Mouse (Mus musculus): ENCODE data around the gene Olfr15. TPM values are rescaled to one million over a fixed set of nuclear protein-coding genes. Genes with fewer than 3 reads are reported as not detected.

Gene Olfr15
- not detected for polyA plus RNA-seq (2014; fragmentation: Illumina TruSeq; extraction: RNeasy Lipid Tissue Mini Kit (QIAGEN cat#74804); ENCODE audit: low read depth, low replicate concordance)

DNA sequence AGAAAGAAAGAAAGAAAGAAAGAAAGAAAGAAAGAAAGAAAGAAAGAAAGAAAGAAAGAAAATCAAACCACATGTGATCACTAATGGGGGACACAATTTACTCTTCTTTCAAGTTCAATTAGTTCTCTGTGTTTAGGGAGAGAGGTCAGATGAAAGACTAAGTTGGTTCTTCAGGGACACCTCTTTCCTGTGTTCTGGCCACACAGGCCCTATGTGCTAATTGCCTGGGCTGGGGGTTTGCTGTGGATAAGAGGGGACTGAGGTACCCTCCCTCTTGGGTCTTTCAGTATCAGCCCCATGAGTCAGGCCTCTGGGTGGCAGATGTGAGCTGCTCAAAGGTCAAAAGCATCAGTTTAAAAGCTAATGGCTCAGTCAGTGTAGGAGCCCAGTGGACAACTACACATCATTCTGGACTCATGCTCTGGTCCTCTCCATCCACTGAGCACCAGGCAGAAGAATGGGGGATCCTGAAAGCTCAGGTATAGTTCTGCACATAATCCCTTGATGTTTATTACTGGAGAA, at the start of gene Olfr15:
Gene Olfr15 (plus strand): TSS at position 291 of the 522 bp plus-strand sequence.

DNA sequence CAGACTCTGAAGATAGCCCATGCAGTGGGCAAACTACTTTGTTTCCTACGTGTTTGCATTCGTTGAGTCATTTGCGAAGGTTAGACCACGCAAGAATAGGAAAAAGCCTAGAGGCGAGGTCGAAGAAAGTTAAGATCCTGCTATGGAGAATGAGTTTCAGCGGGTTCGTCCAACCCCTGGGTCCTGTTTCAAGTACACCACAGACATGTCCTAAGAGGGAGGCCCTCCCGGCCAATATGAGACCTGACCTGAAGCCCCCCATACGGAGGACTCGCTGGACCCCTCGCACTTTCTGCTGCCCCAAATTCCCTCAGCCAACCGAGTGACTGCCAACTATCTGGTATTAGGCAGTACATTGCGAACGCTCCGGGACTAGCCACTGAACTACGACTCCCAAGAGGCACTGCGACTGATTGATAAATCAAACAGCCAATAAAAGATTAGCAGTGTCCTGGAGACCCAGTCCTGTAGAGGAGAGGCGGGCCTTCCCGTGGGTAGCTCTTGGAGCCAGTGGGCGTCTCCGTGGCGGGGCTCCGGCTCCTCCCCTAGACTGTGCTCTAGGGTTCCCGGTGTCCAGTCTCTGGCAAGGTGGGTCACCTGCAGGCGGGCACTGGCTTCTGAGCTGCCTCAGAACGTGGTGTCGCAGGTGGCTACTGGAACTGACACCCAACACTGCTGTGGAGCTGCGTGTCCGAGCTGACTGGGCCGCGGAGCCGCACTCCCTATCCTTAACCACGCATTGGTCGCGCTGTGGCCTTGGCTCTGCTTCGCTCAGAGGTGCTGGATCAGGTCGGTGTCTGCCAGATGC, 16.2 kb downstream of the Olfr15 start, which contains the start of gene Zfp174:
Gene Zfp174 (plus strand): TSS at position 558 of the 808 bp plus-strand sequence.

DNA sequence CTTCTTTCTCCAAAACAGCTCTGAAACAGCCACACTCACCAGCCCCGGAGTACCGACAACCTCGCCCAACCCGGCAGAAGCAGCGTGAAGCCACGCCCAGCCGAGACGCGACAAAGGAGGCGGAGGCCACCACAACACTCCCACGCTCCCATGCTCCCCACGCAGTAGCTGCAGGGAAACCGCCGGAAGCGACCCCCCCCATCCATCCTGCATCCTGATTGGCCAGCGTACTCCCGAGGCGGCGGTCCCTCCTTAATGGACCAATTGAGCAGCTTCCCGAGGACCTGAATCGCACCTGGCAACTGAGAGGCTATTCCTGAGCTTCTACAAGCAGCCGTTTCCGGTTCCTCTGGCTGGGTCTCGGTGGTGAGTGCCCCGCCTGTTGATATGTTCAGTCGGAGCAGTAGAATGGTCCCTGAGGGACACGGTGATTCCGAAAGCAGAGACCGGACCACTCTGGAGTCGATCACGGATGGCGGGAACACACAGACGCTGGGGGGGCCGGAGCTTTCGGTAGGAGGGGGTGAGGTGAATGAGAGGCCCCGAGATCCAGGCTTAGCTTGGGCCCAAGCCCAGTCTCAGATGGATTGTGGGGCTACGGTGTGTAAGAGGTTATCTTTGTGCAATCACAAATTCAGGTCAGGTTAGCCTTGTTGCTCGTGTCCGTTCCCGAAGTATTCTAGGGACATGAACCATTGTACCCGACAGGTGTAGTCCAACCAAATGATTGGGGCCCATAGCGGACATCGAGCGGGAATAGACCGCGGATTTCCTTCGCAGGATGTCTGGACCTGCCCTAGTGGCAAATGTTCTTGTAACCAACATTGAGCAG, 41.8 kb downstream of the Olfr15 start, which contains the start of gene Naa60:
Gene Naa60 (plus strand): TSS at position 160 of the 832 bp plus-strand sequence.

DNA sequence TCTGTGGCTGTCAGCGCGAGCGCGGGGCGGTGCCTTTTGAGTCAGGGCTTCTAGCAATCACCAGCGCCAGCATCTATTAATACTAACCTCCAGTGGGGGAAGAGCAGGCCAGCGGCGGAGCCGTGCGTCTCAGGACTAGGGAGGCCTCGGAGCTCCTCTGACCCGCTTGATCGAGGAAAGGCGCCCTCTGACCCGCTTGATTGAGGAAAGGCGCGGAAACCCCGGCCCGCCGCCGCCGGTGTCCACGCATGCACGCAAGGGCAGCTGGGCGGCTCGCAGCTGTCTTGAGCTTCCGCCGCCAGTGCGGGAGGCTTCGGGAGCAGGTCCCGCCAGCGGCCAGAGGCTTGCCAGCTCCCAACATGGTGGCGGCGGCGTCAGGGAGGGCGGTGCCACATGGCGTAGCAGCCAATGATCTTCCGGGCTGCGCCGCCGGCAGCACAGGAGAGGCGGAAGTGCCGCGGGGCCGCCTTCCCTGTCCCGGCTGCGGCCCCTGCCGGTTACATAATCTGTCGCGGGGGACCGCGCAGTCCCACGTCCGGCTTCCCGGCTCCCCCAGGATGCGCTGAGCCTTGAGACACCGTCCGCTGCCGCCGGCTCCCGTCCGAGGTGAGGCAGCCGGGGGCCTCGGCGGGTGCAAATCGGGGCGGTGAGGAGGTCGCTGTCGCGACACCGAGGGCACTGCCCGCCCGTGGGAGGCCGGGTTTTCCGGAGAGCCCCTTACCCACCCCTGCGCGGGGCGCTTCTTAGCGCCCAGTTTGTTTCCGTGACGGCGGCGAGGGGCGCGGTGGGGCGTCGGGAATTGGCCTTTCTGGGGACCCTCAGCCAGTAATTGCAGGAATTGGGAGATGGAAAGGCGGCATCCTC, 53.8 kb downstream of the Olfr15 start, which contains the start of the genes Zfp597 and Gm20695:
Gene Zfp597 (minus strand): TSS at position 361 of the 864 bp plus-strand sequence.
Gene Gm20695 (plus strand): TSS at position 448 of the 864 bp plus-strand sequence.

Other genes with a start within 250 kb of the Olfr15 start
- gene Olfr161, start 239.8 kb upstream of the Olfr15 start, polyA plus RNA-seq (2014; fragmentation: Illumina TruSeq; extraction: RNeasy Lipid Tissue Mini Kit (QIAGEN cat#74804); ENCODE audit: low read depth, low replicate concordance), result not detected
- gene Mefv, start 112.8 kb upstream of the Olfr15 start, polyA plus RNA-seq (2014; fragmentation: Illumina TruSeq; extraction: RNeasy Lipid Tissue Mini Kit (QIAGEN cat#74804); ENCODE audit: low read depth, low replicate concordance), result not detected
- gene Zfp263, start 86.8 kb upstream of the Olfr15 start, polyA plus RNA-seq (2014; fragmentation: Illumina TruSeq; extraction: RNeasy Lipid Tissue Mini Kit (QIAGEN cat#74804); ENCODE audit: low read depth, low replicate concordance), result 41.5 TPM
- gene Zfp174, start 16.4 kb downstream of the Olfr15 start, polyA plus RNA-seq (2014; fragmentation: Illumina TruSeq; extraction: RNeasy Lipid Tissue Mini Kit (QIAGEN cat#74804); ENCODE audit: low read depth, low replicate concordance), result 34.5 TPM
- gene Naa60, start 41.5 kb downstream of the Olfr15 start, polyA plus RNA-seq (2014; fragmentation: Illumina TruSeq; extraction: RNeasy Lipid Tissue Mini Kit (QIAGEN cat#74804); ENCODE audit: low read depth, low replicate concordance), result 202 TPM
- gene Zfp597, start 53.7 kb downstream of the Olfr15 start, polyA plus RNA-seq (2014; fragmentation: Illumina TruSeq; extraction: RNeasy Lipid Tissue Mini Kit (QIAGEN cat#74804); ENCODE audit: low read depth, low replicate concordance), result 29.4 TPM
- gene Gm20695, start 53.8 kb downstream of the Olfr15 start, polyA plus RNA-seq (2014; fragmentation: Illumina TruSeq; extraction: RNeasy Lipid Tissue Mini Kit (QIAGEN cat#74804); ENCODE audit: low read depth, low replicate concordance), result 1.4 TPM
- not detected for gene 1700037C18Rik, start 77.8 kb downstream of the Olfr15 start, polyA plus RNA-seq (2014; fragmentation: Illumina TruSeq; extraction: RNeasy Lipid Tissue Mini Kit (QIAGEN cat#74804); ENCODE audit: low read depth, low replicate concordance)
- 30.6 TPM for gene Cluap1, start 77.9 kb downstream of the Olfr15 start, polyA plus RNA-seq (2014; fragmentation: Illumina TruSeq; extraction: RNeasy Lipid Tissue Mini Kit (QIAGEN cat#74804); ENCODE audit: low read depth, low replicate concordance)
- gene Nlrc3, start 145.8 kb downstream of the Olfr15 start, polyA plus RNA-seq (2014; fragmentation: Illumina TruSeq; extraction: RNeasy Lipid Tissue Mini Kit (QIAGEN cat#74804); ENCODE audit: low read depth, low replicate concordance), result 2.0 TPM
- 14.1 TPM for gene Slx4, start 172.9 kb downstream of the Olfr15 start, polyA plus RNA-seq (2014; fragmentation: Illumina TruSeq; extraction: RNeasy Lipid Tissue Mini Kit (QIAGEN cat#74804); ENCODE audit: low read depth, low replicate concordance)
- not detected for gene Dnase1, start 206.1 kb downstream of the Olfr15 start, polyA plus RNA-seq (2014; fragmentation: Illumina TruSeq; extraction: RNeasy Lipid Tissue Mini Kit (QIAGEN cat#74804); ENCODE audit: low read depth, low replicate concordance)
- 83.5 TPM for gene Trap1, start 246.9 kb downstream of the Olfr15 start, polyA plus RNA-seq (2014; fragmentation: Illumina TruSeq; extraction: RNeasy Lipid Tissue Mini Kit (QIAGEN cat#74804); ENCODE audit: low read depth, low replicate concordance)